Mouse (Mus musculus): ENCODE data around the gene Mroh2a.

Mroh2a gene

GRCm38 (mm10) chr1:88279111-88280005, 52.6 kb downstream of the Mroh2a start:
- DNase-seq, result no peak

- DNase-seq, result no peak
Observed at GRCm38 (mm10) chr1:88280006-88280690, 53.4 kb downstream of the Mroh2a start.

GRCm38 (mm10) chr1:88282301-88282700, 55.5 kb downstream of the Mroh2a start:
- no peak for DNase-seq

- DNase-seq, result no peak
Observed at GRCm38 (mm10) chr1:88283376-88284227, 56.8 kb downstream of the Mroh2a start.

- DNase-seq, result no peak
Observed at GRCm38 (mm10) chr1:88284228-88284945, 57.6 kb downstream of the Mroh2a start.

- no peak for DNase-seq
Observed at GRCm38 (mm10) chr1:88284946-88285320, 58.1 kb downstream of the Mroh2a start.

- no peak for DNase-seq
Observed at GRCm38 (mm10) chr1:88285652-88286051, 58.9 kb downstream of the Mroh2a start.

GRCm38 (mm10) chr1:88286136-88286845, 59.5 kb downstream of the Mroh2a start:
- no peak for DNase-seq

- no peak for DNase-seq
Observed at GRCm38 (mm10) chr1:88286887-88287696, 60.3 kb downstream of the Mroh2a start.

- DNase-seq, result peak; percentile 65
Observed at GRCm38 (mm10) chr1:88287697-88287980, 60.9 kb downstream of the Mroh2a start.

- no peak for DNase-seq
Observed at GRCm38 (mm10) chr1:88288056-88288788, 61.4 kb downstream of the Mroh2a start.

- DNase-seq, result no peak
Observed at GRCm38 (mm10) chr1:88288789-88289127, 62.0 kb downstream of the Mroh2a start.

GRCm38 (mm10) chr1:88289152-88289551, 62.4 kb downstream of the Mroh2a start:
- no peak for DNase-seq

- DNase-seq, result peak; percentile 56
Observed at GRCm38 (mm10) chr1:88289917-88290316, 63.1 kb downstream of the Mroh2a start.

GRCm38 (mm10) chr1:88290511-88290910, 63.7 kb downstream of the Mroh2a start:
- no peak for DNase-seq

GRCm38 (mm10) chr1:88291409-88292005, 64.7 kb downstream of the Mroh2a start:
- DNase-seq, result no peak

GRCm38 (mm10) chr1:88292057-88292456, 65.3 kb downstream of the Mroh2a start:
- DNase-seq, result no peak

GRCm38 (mm10) chr1:88294650-88295049, 67.9 kb downstream of the Mroh2a start:
- DNase-seq, result no peak

GRCm38 (mm10) chr1:88296171-88296920, 69.6 kb downstream of the Mroh2a start:
- DNase-seq, result no peak
